Mouse (Mus musculus): Measurements from ENCODE around the gene Babam1. TPM values are rescaled to one million over a fixed set of nuclear protein-coding genes. Genes with fewer than 3 reads are reported as not detected.

Gene Babam1
- total and polyA plus RNA-seq, 2 experiments from 2014 or later: 95.0 to 103 TPM

DNA sequence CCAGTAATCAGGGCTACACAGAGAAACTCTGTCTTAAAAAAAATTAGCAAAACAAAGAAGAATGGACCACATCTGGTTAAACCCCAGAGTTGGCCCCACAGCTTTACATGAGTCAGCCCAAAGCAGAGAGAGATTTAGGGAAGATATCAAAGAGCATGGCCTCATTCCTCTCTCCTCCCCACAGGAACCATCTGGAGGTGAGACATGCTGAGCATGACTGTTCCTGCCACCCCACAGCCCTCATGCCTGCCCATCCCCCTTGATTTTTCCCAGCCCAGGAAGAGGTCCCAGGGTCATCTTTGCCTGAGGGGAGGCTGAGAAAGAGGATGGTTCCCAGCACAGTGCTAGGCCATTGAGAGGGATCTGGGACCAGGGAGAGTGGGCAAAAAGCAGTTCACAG, 28.3 kb upstream of the Babam1 start:
- 0 out of 2 replicates have a peak overlapping the region, but pooled peaks have one; percentile 87 for H3K27ac ChIP-seq
- H3K9me3 ChIP-seq (ENCODE audit: low read length): no peaks in the 10 kb centered on the region
- TF ChIP-seq CTCF (IDR thresholded peaks at IDR 0.05; ENCODE audit: low read depth): no peak
- DNase-seq (ENCODE audit: low spot score): no peak
- no peak overlapping the region for H3K4me2 ChIP-seq (ENCODE audit: low read depth, low read length)
- ATAC-seq: no peak
- H3K4me3 ChIP-seq (ENCODE audit: low read length): no peak overlapping the region
- H3K27me3 ChIP-seq (ENCODE audit: insufficient read depth, low read length): no peaks in the 10 kb centered on the region
- peaks cover 13% of the 10 kb centered on the region for H3K36me3 ChIP-seq (ENCODE audit: insufficient read depth, low read length)
- peaks cover 7% of the 10 kb centered on the region for H3K4me1 ChIP-seq (ENCODE audit: insufficient read depth, low read length)
- H3K9ac ChIP-seq (replicated peaks; ENCODE audit: low read length): no peak overlapping the region

DNA sequence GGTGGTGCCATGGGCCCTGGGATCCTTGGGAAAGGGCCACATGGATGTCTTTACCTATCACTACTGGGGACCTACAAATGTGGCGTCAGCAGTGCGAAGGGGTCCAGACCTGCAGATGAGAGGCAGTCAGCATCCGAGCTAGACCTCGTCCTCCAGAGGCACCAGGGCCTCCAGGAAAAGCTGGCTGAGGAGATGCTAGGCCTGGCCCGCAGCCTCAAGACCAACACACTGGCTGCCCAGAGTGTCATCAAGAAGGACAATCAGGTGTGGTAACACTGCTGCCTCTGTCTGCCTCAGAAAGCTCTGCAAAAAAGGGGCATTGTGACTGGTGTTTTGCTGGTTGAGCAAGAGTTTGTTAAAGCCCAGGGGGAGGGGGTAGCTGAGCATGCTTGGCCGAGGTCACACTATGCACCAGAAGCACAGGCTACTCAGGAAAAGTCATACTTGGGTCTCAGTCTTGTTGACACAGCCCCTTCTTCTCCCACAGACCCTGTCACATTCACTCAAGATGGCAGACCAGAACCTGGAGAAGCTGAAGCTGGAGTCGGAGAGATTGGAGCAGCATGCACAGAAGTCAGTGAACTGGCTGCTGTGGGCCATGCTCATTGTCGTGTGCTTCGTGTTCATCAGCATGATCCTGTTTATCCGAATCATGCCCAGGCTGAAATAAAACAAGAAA, 27.5 kb upstream of the Babam1 start:
- DNase-seq (ENCODE audit: low spot score) (no peak), ATAC-seq (no peak)

GRCm38 (mm10) chr8:71370711-71371235, 25.9 kb upstream of the Babam1 start:
- H3K4me3 ChIP-seq (ENCODE audit: low read length): peak overlapping the region; percentile 64
- WGBS: 28% methylated on average over 5 of the region's 5 CpGs
- H3K27ac ChIP-seq: peak overlapping the region; percentile 84
- peaks cover 21% of the 10 kb centered on the region for H3K36me3 ChIP-seq (ENCODE audit: insufficient read depth, low read length)
- DNase-seq (ENCODE audit: low spot score) (no peak), ATAC-seq (no peak)
- TF ChIP-seq CTCF (IDR thresholded peaks at IDR 0.05; ENCODE audit: low read depth): no peak
- no peaks in the 10 kb centered on the region for H3K27me3 ChIP-seq (ENCODE audit: insufficient read depth, low read length)
- no peaks in the 10 kb centered on the region for H3K9me3 ChIP-seq (ENCODE audit: low read length)
- H3K4me1 ChIP-seq (ENCODE audit: insufficient read depth, low read length): peaks cover 7% of the 10 kb centered on the region
- peak overlapping the region; percentile 59 for H3K9ac ChIP-seq (replicated peaks; ENCODE audit: low read length)
- peak overlapping the region; percentile 59 for H3K4me2 ChIP-seq (ENCODE audit: low read depth, low read length)

More for the DNA sequence above, 27.5 kb upstream of the Babam1 start:
- no peak overlapping the region for H3K4me2 ChIP-seq (ENCODE audit: low read depth, low read length)
- H3K36me3 ChIP-seq (ENCODE audit: insufficient read depth, low read length): peaks cover 20% of the 10 kb centered on the region
- H3K4me1 ChIP-seq (ENCODE audit: insufficient read depth, low read length): peaks cover 7% of the 10 kb centered on the region
- WGBS: 94% methylated on average over 10 of the region's 10 CpGs
- no peaks in the 10 kb centered on the region for H3K9me3 ChIP-seq (ENCODE audit: low read length)
- H3K27me3 ChIP-seq (ENCODE audit: insufficient read depth, low read length): no peaks in the 10 kb centered on the region
- H3K27ac ChIP-seq: no peak overlapping the region
- no peak overlapping the region for H3K4me3 ChIP-seq (ENCODE audit: low read length)
- no peak overlapping the region for H3K9ac ChIP-seq (replicated peaks; ENCODE audit: low read length)
- no peak for TF ChIP-seq CTCF (IDR thresholded peaks at IDR 0.05; ENCODE audit: low read depth)

- 2% methylated on average over 66 of the region's 68 CpGs for WGBS
Observed at GRCm38 (mm10) chr8:71371236-71371848, 25.3 kb upstream of the Babam1 start, which contains the start of gene Ocel1. TSS of gene Ocel1 (plus strand) at chr8:71371298.

DNA sequence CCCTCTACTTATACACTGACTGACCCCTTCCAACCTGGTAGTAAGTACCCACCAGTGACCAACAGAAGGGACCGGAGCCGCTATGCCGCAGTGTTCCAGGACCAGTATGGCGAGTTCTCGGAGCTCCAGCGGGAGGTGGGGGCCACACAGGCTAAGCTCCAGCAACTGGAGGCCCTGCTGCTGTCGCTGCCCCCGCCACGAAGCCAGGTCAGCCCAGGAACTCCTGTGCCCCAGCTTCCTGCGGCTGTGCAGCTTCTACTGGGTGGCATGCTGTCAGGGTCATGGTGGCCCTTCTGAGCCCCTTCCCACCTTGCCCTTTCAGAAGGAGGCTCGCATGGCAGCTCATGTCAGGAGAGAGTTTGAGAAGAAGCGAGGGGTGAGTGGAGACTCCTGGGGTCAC, 24.2 kb upstream of the Babam1 start:
- H3K27ac ChIP-seq: no peak overlapping the region
- no peaks in the 10 kb centered on the region for H3K9me3 ChIP-seq (ENCODE audit: low read length)
- H3K4me2 ChIP-seq (ENCODE audit: low read depth, low read length): no peak overlapping the region
- H3K9ac ChIP-seq (replicated peaks; ENCODE audit: low read length): no peak overlapping the region
- no peak overlapping the region for H3K4me3 ChIP-seq (ENCODE audit: low read length)
- DNase-seq (ENCODE audit: low spot score) (no peak), ATAC-seq (no peak)
- WGBS: 80% methylated on average over 12 of the region's 12 CpGs
- no peak for TF ChIP-seq CTCF (IDR thresholded peaks at IDR 0.05; ENCODE audit: low read depth)
- no peaks in the 10 kb centered on the region for H3K27me3 ChIP-seq (ENCODE audit: insufficient read depth, low read length)
- H3K4me1 ChIP-seq (ENCODE audit: insufficient read depth, low read length): peaks cover 15% of the 10 kb centered on the region
- peaks cover 21% of the 10 kb centered on the region for H3K36me3 ChIP-seq (ENCODE audit: insufficient read depth, low read length)

More at GRCm38 (mm10) chr8:71371236-71371848, 25.3 kb upstream of the Babam1 start, which contains the start of gene Ocel1:
- peaks cover 13% of the 10 kb centered on the region for H3K4me1 ChIP-seq (ENCODE audit: insufficient read depth, low read length)
- peak; percentile 70 for TF ChIP-seq CTCF (IDR thresholded peaks at IDR 0.05; ENCODE audit: low read depth)
- H3K4me2 ChIP-seq (ENCODE audit: low read depth, low read length): peak within 1 kb of the TSS; percentile 59
- ATAC-seq (peak; percentile 90), DNase-seq (ENCODE audit: low spot score) (peak; percentile 99)
- H3K4me3 ChIP-seq (ENCODE audit: low read length): peak within 1 kb of the TSS; percentile 64
- peaks cover 21% of the 10 kb centered on the region for H3K36me3 ChIP-seq (ENCODE audit: insufficient read depth, low read length)
- H3K27me3 ChIP-seq (ENCODE audit: insufficient read depth, low read length): no peaks in the 10 kb centered on the region
- H3K9ac ChIP-seq (replicated peaks; ENCODE audit: low read length): peak within 1 kb of the TSS; percentile 59
- no peaks in the 10 kb centered on the region for H3K9me3 ChIP-seq (ENCODE audit: low read length)
- H3K27ac ChIP-seq: peak within 1 kb of the TSS; percentile 84

- H3K4me2 ChIP-seq (ENCODE audit: low read depth, low read length): no peak overlapping the region
Observed at GRCm38 (mm10) chr8:71373000-71373399, 23.7 kb upstream of the Babam1 start.

More at GRCm38 (mm10) chr8:71373000-71373399, 23.7 kb upstream of the Babam1 start:
- H3K36me3 ChIP-seq (ENCODE audit: insufficient read depth, low read length): peaks cover 21% of the 10 kb centered on the region
- DNase-seq (ENCODE audit: low spot score) (no peak), ATAC-seq (no peak)
- no peak overlapping the region for H3K4me3 ChIP-seq (ENCODE audit: low read length)
- 91% methylated on average over 3 of the region's 3 CpGs for WGBS
- no peak; the same call in 1 of the 2 replicates for TF ChIP-seq CTCF (IDR thresholded peaks at IDR 0.05; ENCODE audit: low read depth)
- H3K9me3 ChIP-seq (ENCODE audit: low read length): no peaks in the 10 kb centered on the region
- H3K27ac ChIP-seq: no peak overlapping the region
- H3K27me3 ChIP-seq (ENCODE audit: insufficient read depth, low read length): no peaks in the 10 kb centered on the region
- peaks cover 9% of the 10 kb centered on the region for H3K4me1 ChIP-seq (ENCODE audit: insufficient read depth, low read length)
- no peak overlapping the region for H3K9ac ChIP-seq (replicated peaks; ENCODE audit: low read length)
